Mouse (Mus musculus) midbrain, embryonic 14.5 days (tissue): ENCODE measurements around the gene Eral1. TPM values are rescaled to one million over a fixed set of nuclear protein-coding genes. Genes with fewer than 3 reads are reported as not detected.
A peak's percentile ranks its signal among the peaks of the same experiment; 100 is the strongest.

Source experiments
- ATAC-seq: fragments of 200-750 bp; cut with Nextera tagmentation; 2 replicates; pipeline ENCODE4 v1.8.0; 2017; ENCODE audit warnings: moderate number of reproducible peaks, moderate library complexity; ENCODE audit not compliant: low FRiP score, low TSS enrichment
- DNase-seq: peaks from one replicate; pipeline ENCODE4 v3.0.0-alpha.2; 2015
- H3K27ac ChIP-seq: fragments of 300-500 bp; sonication (generic); replicated peaks from 2 replicates; pipeline ENCODE4 v1.5.1; 2014; ENCODE audit warnings: mild to moderate bottlenecking, low read depth, low read length, moderate library complexity
- H3K27me3 ChIP-seq: fragments of 300-500 bp; sonication (generic); 2 replicates; pipeline ENCODE4 v1.6.1; 2014; ENCODE audit warnings: low read length, control low read depth, mixed read lengths; ENCODE audit not compliant: control insufficient read depth, insufficient read depth
- H3K36me3 ChIP-seq: fragments of 300-500 bp; sonication (generic); 2 replicates; pipeline ENCODE4 v1.6.1; 2014; ENCODE audit warnings: low read length, control low read depth; ENCODE audit not compliant: control insufficient read depth, insufficient read depth
- H3K4me1 ChIP-seq: fragments of 300-500 bp; sonication (generic); 2 replicates; pipeline ENCODE4 v1.6.1; 2014; ENCODE audit warnings: mild to moderate bottlenecking, antibody characterized with exemption, low read length, control low read depth; ENCODE audit not compliant: control insufficient read depth, insufficient read depth
- H3K4me2 ChIP-seq: fragments of 300-500 bp; sonication (generic); 2 replicates; pipeline ENCODE4 v1.6.1; 2014; ENCODE audit warnings: mild to moderate bottlenecking, low read length, moderate library complexity
- H3K4me3 ChIP-seq: fragments of 300-500 bp; sonication (generic); replicated peaks from 2 replicates; pipeline ENCODE4 v1.5.1; 2014; ENCODE audit warnings: low read depth, low read length
- H3K9ac ChIP-seq: fragments of 300-500 bp; sonication (generic); replicated peaks from 2 replicates; pipeline ENCODE4 v1.6.1; 2014; ENCODE audit warnings: mild to moderate bottlenecking, low read length, moderate library complexity
- H3K9me3 ChIP-seq: fragments of 300-500 bp; sonication (generic); 2 replicates; pipeline ENCODE4 v1.6.1; 2016; ENCODE audit warnings: low read length, control low read depth, mixed read lengths; ENCODE audit not compliant: control insufficient read depth
- WGBS: fragments of 180-500 bp; shearing (Covaris S2); extraction: QIAGEN DNeasy Blood & Tissue Kit; methylation state at CpG from one replicate; pipeline ENCODE4 v1.1.7; 2014; 5-methylcytosine and 5-hydroxymethylcytosine counted together
- polyA plus RNA-seq: library from polyadenylated mRNA; unstranded; fragments of >200 nt; fragmentation: Nextera tagmentation; extraction: Ambion mirVana; gene quantifications from 2 replicates; pipeline ENCODE4 v1.2.1, GENCODE M21; 2014

The Eral1 gene
- 33.2 and 35.8 TPM in 2 replicates for polyA plus RNA-seq

GRCm38 (mm10) chr11:78079961-78080921, at the start of gene Eral1:
Eral1 (minus strand) TSS chr11:78080383.
- ATAC-seq (peak; percentile 87; the same call in 1 of the 2 replicates), DNase-seq (peak; percentile 95)
- H3K4me2 ChIP-seq, result peak within 1 kb of the TSS; percentile 79
- no peaks in the 10 kb centered on the region for H3K9me3 ChIP-seq
- peak within 1 kb of the TSS; percentile 83 for H3K9ac ChIP-seq
- 1% methylated on average over 42 of the region's 42 CpGs for WGBS
- H3K4me3 ChIP-seq, result peak within 1 kb of the TSS; percentile 82
- H3K36me3 ChIP-seq, result peaks cover 8% of the 10 kb centered on the region
- peaks cover 11% of the 10 kb centered on the region for H3K4me1 ChIP-seq
- H3K27me3 ChIP-seq, result no peaks in the 10 kb centered on the region
- H3K27ac ChIP-seq, result peak within 1 kb of the TSS; percentile 79

- Histone ChIP-seq H3K4me1 (no peaks in the 10 kb centered on the region), H3K9ac (no peak overlapping the region), H3K27me3 (no peaks in the 10 kb centered on the region), H3K36me3 (0 out of 2 replicates have a peak, but pooled peaks cover 5% of the 10 kb centered on the region), H3K4me2 (no peak overlapping the region), H3K27ac (no peak overlapping the region), H3K4me3 (no peak overlapping the region), H3K9me3 (no peaks in the 10 kb centered on the region)
- DNase-seq, result no peak
- ATAC-seq, result no peak
- WGBS, result 84% methylated on average over 8 of the region's 8 CpGs
These were observed 49.3 kb upstream of the Eral1 start for GRCm38 (mm10) chr11:78129458-78129857.

GRCm38 (mm10) chr11:78126739-78127138, 46.6 kb upstream of the Eral1 start:
- DNase-seq (no peak), ATAC-seq (no peak)
- Histone ChIP-seq H3K27me3 (no peaks in the 10 kb centered on the region), H3K4me2 (no peak overlapping the region), H3K9ac (no peak overlapping the region), H3K27ac (no peak overlapping the region), H3K4me1 (no peaks in the 10 kb centered on the region), H3K4me3 (no peak overlapping the region), H3K9me3 (no peaks in the 10 kb centered on the region), H3K36me3 (0 out of 2 replicates have a peak, but pooled peaks cover 3% of the 10 kb centered on the region)
- 93% methylated on average over 4 of the region's 4 CpGs for WGBS

GRCm38 (mm10) chr11:78125691-78126090, 45.5 kb upstream of the Eral1 start:
- WGBS, result 77% methylated on average over 6 of the region's 6 CpGs
- Histone ChIP-seq H3K4me3 (no peak overlapping the region), H3K4me2 (no peak overlapping the region), H3K27ac (no peak overlapping the region), H3K36me3 (0 out of 2 replicates have a peak, but pooled peaks cover 3% of the 10 kb centered on the region), H3K4me1 (peaks cover 5% of the 10 kb centered on the region; the same call in 1 of the 2 replicates), H3K27me3 (no peaks in the 10 kb centered on the region), H3K9me3 (no peaks in the 10 kb centered on the region), H3K9ac (no peak overlapping the region)
- DNase-seq (no peak), ATAC-seq (no peak)

- peaks cover 10% of the 10 kb centered on the region for H3K4me1 ChIP-seq
- ATAC-seq (no peak), DNase-seq (no peak)
- no peak overlapping the region for H3K27ac ChIP-seq
- no peaks in the 10 kb centered on the region for H3K9me3 ChIP-seq
- no peaks in the 10 kb centered on the region for H3K27me3 ChIP-seq
- H3K4me2 ChIP-seq, result no peak overlapping the region
- H3K36me3 ChIP-seq, result no peaks in the 10 kb centered on the region
- H3K9ac ChIP-seq, result no peak overlapping the region
- H3K4me3 ChIP-seq, result no peak overlapping the region
These were observed 43.6 kb upstream of the Eral1 start for GRCm38 (mm10) chr11:78123782-78124181.

- DNase-seq (no peak), ATAC-seq (no peak)
- no peaks in the 10 kb centered on the region for H3K9me3 ChIP-seq
- no peaks in the 10 kb centered on the region for H3K27me3 ChIP-seq
- peaks cover 16% of the 10 kb centered on the region for H3K4me1 ChIP-seq
- no peaks in the 10 kb centered on the region for H3K36me3 ChIP-seq
- H3K4me3 ChIP-seq, result no peak overlapping the region
- H3K27ac ChIP-seq, result no peak overlapping the region
- H3K9ac ChIP-seq, result no peak overlapping the region
- no peak overlapping the region for H3K4me2 ChIP-seq
- 96% methylated on average over 4 of the region's 4 CpGs for WGBS
These were observed 42.6 kb upstream of the Eral1 start for GRCm38 (mm10) chr11:78122815-78123214.

GRCm38 (mm10) chr11:78121176-78121575, 41.0 kb upstream of the Eral1 start:
- peaks cover 28% of the 10 kb centered on the region for H3K4me1 ChIP-seq
- DNase-seq, result peak; percentile 61

GRCm38 (mm10) chr11:78119898-78120297, 39.7 kb upstream of the Eral1 start:
- Histone ChIP-seq H3K9me3 (no peaks in the 10 kb centered on the region), H3K9ac (no peak overlapping the region), H3K4me3 (no peak overlapping the region), H3K36me3 (no peaks in the 10 kb centered on the region), H3K4me1 (peaks cover 28% of the 10 kb centered on the region), H3K4me2 (no peak overlapping the region), H3K27ac (no peak overlapping the region), H3K27me3 (no peaks in the 10 kb centered on the region)
- WGBS, result 79% methylated on average over 8 of the region's 8 CpGs
- DNase-seq, result no peak
- no peak for ATAC-seq

More at GRCm38 (mm10) chr11:78121176-78121575, 41.0 kb upstream of the Eral1 start:
- Histone ChIP-seq H3K27ac (no peak overlapping the region), H3K36me3 (no peaks in the 10 kb centered on the region), H3K27me3 (no peaks in the 10 kb centered on the region), H3K9ac (no peak overlapping the region), H3K4me3 (no peak overlapping the region), H3K9me3 (no peaks in the 10 kb centered on the region), H3K4me2 (no peak overlapping the region)
- ATAC-seq, result no peak
- WGBS, result 24% methylated on average over 5 of the region's 5 CpGs

- H3K4me1 ChIP-seq, result peaks cover 38% of the 10 kb centered on the region
- ATAC-seq (no peak), DNase-seq (no peak)
- no peak overlapping the region for H3K4me3 ChIP-seq
- H3K9me3 ChIP-seq, result no peaks in the 10 kb centered on the region
- H3K36me3 ChIP-seq, result no peaks in the 10 kb centered on the region
- H3K9ac ChIP-seq, result no peak overlapping the region
- H3K27ac ChIP-seq, result no peak overlapping the region
- no peaks in the 10 kb centered on the region for H3K27me3 ChIP-seq
- no peak overlapping the region for H3K4me2 ChIP-seq
These were observed 38.3 kb upstream of the Eral1 start for GRCm38 (mm10) chr11:78118467-78118866.
